Mouse (Mus musculus) thymus, adult 2 months (tissue): ENCODE results near the gene Fpgs. TPM values are rescaled to one million over a fixed set of nuclear protein-coding genes. Genes with fewer than 3 reads are reported as not detected.

ENCODE experiments used
- DNase-seq: peaks from one replicate; pipeline ENCODE4 v3.0.0; 2021
- H3K27ac ChIP-seq: fragments of 200-500 bp; 2 replicates; pipeline ENCODE4 v1.5.1; 2012; ENCODE audit warnings: low read length, control low read depth; ENCODE audit not compliant: control insufficient read depth, insufficient read depth
- H3K27me3 ChIP-seq: fragments of 200-500 bp; 2 replicates; pipeline ENCODE4 v1.6.1; 2012; ENCODE audit warnings: mild to moderate bottlenecking, low read length, moderate library complexity, mixed read lengths; ENCODE audit not compliant: control insufficient read depth, insufficient read depth
- H3K36me3 ChIP-seq: fragments of 200-500 bp; 2 replicates; pipeline ENCODE4 v1.6.1; 2012; ENCODE audit warnings: mild to moderate bottlenecking, low read length, moderate library complexity; ENCODE audit not compliant: control insufficient read depth, insufficient read depth
- H3K4me1 ChIP-seq: fragments of 200-500 bp; replicated peaks from 2 replicates; pipeline ENCODE4 v1.6.1; 2012; ENCODE audit warnings: low read length; ENCODE audit not compliant: control insufficient read depth, insufficient read depth
- H3K4me3 ChIP-seq: fragments of 200-500 bp; 2 replicates; pipeline ENCODE4 v1.5.1; 2012; ENCODE audit warnings: mild to moderate bottlenecking, low read length, control low read depth, moderate library complexity; ENCODE audit not compliant: control insufficient read depth, insufficient read depth
- CTCF ChIP-seq: fragments of 200-500 bp; IDR thresholded peaks from 2 replicates; pipeline ENCODE4 v1.5.1; 2012; ENCODE audit warnings: mild to moderate bottlenecking, control low read depth, low read length, moderate library complexity, borderline replicate concordance; ENCODE audit not compliant: control insufficient read depth, poor library complexity, insufficient read depth; ENCODE audit errors: extremely low read depth
- POLR2A ChIP-seq: fragments of 200-500 bp; IDR thresholded peaks from 2 replicates; pipeline ENCODE4 v1.6.1; 2012; ENCODE audit warnings: mild to moderate bottlenecking, low read length, control low read depth, moderate library complexity; ENCODE audit not compliant: control insufficient read depth, poor library complexity, insufficient read depth; ENCODE audit errors: extremely low read depth
- WGBS: fragments of 180-500 bp; shearing (Covaris S2); methylation state at CpG from one replicate; pipeline ENCODE4 v1.1.7; 2018; 5-methylcytosine and 5-hydroxymethylcytosine counted together
- polyA plus RNA-seq: library from polyadenylated mRNA; depleted of rRNA; stranded (reverse); fragments of >200 nt; gene quantifications from 2 replicates; pipeline ENCODE4 v1.2.3, GENCODE M21; 2012

Gene Fpgs
- polyA plus RNA-seq, 1 experiment, result 61.8 TPM

- DNase-seq, result no peak
- WGBS, result 95% methylated on average over 7 of the region's 7 CpGs
- H3K4me3 ChIP-seq, result no peak overlapping the region
- TF ChIP-seq POLR2A, result no peak
- no peaks in the 10 kb centered on the region for H3K27me3 ChIP-seq
- peaks cover 26% of the 10 kb centered on the region for H3K4me1 ChIP-seq
- no peaks in the 10 kb centered on the region for H3K36me3 ChIP-seq
- H3K27ac ChIP-seq, result no peak overlapping the region
These were observed 61.1 kb downstream of the Fpgs start for GRCm38 (mm10) chr2:32642813-32643212.

GRCm38 (mm10) chr2:32641810-32642209 is 62.1 kb downstream of the Fpgs start:
- Histone ChIP-seq H3K36me3 (no peaks in the 10 kb centered on the region), H3K27ac (no peak overlapping the region), H3K4me3 (no peak overlapping the region), H3K4me1 (peaks cover 27% of the 10 kb centered on the region), H3K27me3 (no peaks in the 10 kb centered on the region)
- TF ChIP-seq CTCF (no peak), POLR2A (no peak)
- 79% methylated on average over 5 of the region's 5 CpGs for WGBS
- no peak for DNase-seq

- Histone ChIP-seq H3K27ac (no peak overlapping the region), H3K4me1 (peaks cover 17% of the 10 kb centered on the region), H3K36me3 (no peaks in the 10 kb centered on the region), H3K27me3 (no peaks in the 10 kb centered on the region), H3K4me3 (no peak overlapping the region)
- TF ChIP-seq POLR2A, result no peak
- no peak for TF ChIP-seq CTCF
- 67% methylated on average over 6 of the region's 6 CpGs for WGBS
- no peak for DNase-seq
These were observed 63.3 kb downstream of the Fpgs start for GRCm38 (mm10) chr2:32640550-32641051.

- DNase-seq, result no peak
- no peak overlapping the region for H3K4me3 ChIP-seq
- 50% methylated on average over 1 of the region's 1 CpGs for WGBS
- no peak overlapping the region for H3K27ac ChIP-seq
- H3K36me3 ChIP-seq, result no peaks in the 10 kb centered on the region
- H3K4me1 ChIP-seq, result peaks cover 17% of the 10 kb centered on the region
- TF ChIP-seq CTCF, result no peak
- TF ChIP-seq POLR2A, result no peak
- H3K27me3 ChIP-seq, result no peaks in the 10 kb centered on the region
These were observed 64.3 kb downstream of the Fpgs start for GRCm38 (mm10) chr2:32639632-32640031.

GRCm38 (mm10) chr2:32637778-32638281 is 66.1 kb downstream of the Fpgs start:
- TF ChIP-seq CTCF (no peak), POLR2A (no peak)
- Histone ChIP-seq H3K4me3 (no peak overlapping the region), H3K4me1 (peaks cover 17% of the 10 kb centered on the region), H3K36me3 (no peaks in the 10 kb centered on the region), H3K27ac (peak overlapping the region; percentile 59), H3K27me3 (no peaks in the 10 kb centered on the region)
- WGBS, result 22% methylated on average over 11 of the region's 11 CpGs
- DNase-seq, result peak; percentile 76

- Histone ChIP-seq H3K27ac (no peak overlapping the region), H3K27me3 (no peaks in the 10 kb centered on the region), H3K4me1 (peaks cover 17% of the 10 kb centered on the region), H3K36me3 (no peaks in the 10 kb centered on the region), H3K4me3 (no peak overlapping the region)
- no peak for DNase-seq
- no peak for TF ChIP-seq CTCF
- no peak for TF ChIP-seq POLR2A
- WGBS, result 95% methylated on average over 7 of the region's 7 CpGs
These were observed 67.3 kb downstream of the Fpgs start for GRCm38 (mm10) chr2:32636617-32637016.
